Mouse (Mus musculus) cerebellum, adult 11 months (tissue): ENCODE data around the gene Nanos2.
A peak's percentile ranks its signal among the peaks of the same experiment; 100 is the strongest.

ENCODE experiments used
- DNase-seq: peaks from one replicate; pipeline ENCODE4 v3.0.0; 2022

Nanos2 gene

GRCm38 (mm10) chr7:19022189-19022958 lies 35.2 kb downstream of the Nanos2 start:
- DNase-seq, result no peak

GRCm38 (mm10) chr7:19023357-19023814 lies 36.2 kb downstream of the Nanos2 start, which contains the start of gene Foxa3:
Foxa3 (minus strand) TSS chr7:19023538.
- DNase-seq, result peak; percentile 62

- peak; percentile 93 for DNase-seq
Measured at GRCm38 (mm10) chr7:19024096-19024506, 36.9 kb downstream of the Nanos2 start, which contains the start of gene Sympk. Sympk (plus strand) TSS chr7:19024377.

GRCm38 (mm10) chr7:19024581-19025255 lies 37.5 kb downstream of the Nanos2 start:
- peak; percentile 61 for DNase-seq

- DNase-seq, result no peak
Measured at GRCm38 (mm10) chr7:19028067-19028466, 40.9 kb downstream of the Nanos2 start.

- DNase-seq, result no peak
Measured at GRCm38 (mm10) chr7:19029084-19029653, 42.0 kb downstream of the Nanos2 start.

GRCm38 (mm10) chr7:19031641-19032040 lies 44.4 kb downstream of the Nanos2 start:
- no peak for DNase-seq
